Mouse (Mus musculus) leukemia stem cell, adult 10-12 weeks (primary cell): ENCODE measurements around the gene Slc12a6. TPM values are rescaled to one million over a fixed set of nuclear protein-coding genes. Genes with fewer than 3 reads are reported as not detected.

Experiments used
- polyA plus RNA-seq: library from polyadenylated mRNA; stranded (reverse); fragments of >175 nt; gene quantifications from 2 replicates; pipeline ENCODE4 v1.2.3, GENCODE M21; 2012; ENCODE audit warnings: low replicate concordance

The Slc12a6 gene
- 7.6 and 8.0 TPM in 2 replicates for polyA plus RNA-seq

GRCm38 (mm10) chr2:112265448-112266241, at the start of gene Slc12a6:
TSS of gene Slc12a6 (plus strand) at chr2:112265825.

GRCm38 (mm10) chr2:112239212-112239934, 26.3 kb upstream of the Slc12a6 start, which contains the start of gene Lpcat4:
TSS of gene Lpcat4 (plus strand) at chr2:112239468.

GRCm38 (mm10) chr2:112259241-112259962, 6.2 kb upstream of the Slc12a6 start, which contains the start of gene Nutm1:
TSS of gene Nutm1 (minus strand) at chr2:112259291.

GRCm38 (mm10) chr2:112261748-112262653, 3.6 kb upstream of the Slc12a6 start, which contains the start of gene Nop10:
TSS of gene Nop10 (plus strand) at chr2:112261926.

GRCm38 (mm10) chr2:112266242-112266592, 592 bp downstream of the Slc12a6 start, which contains the start of gene Gm21985:
TSS of gene Gm21985 (plus strand) at chr2:112266314.

GRCm38 (mm10) chr2:112367726-112368673, 102.4 kb downstream of the Slc12a6 start, which contains the start of gene Emc4:
TSS of gene Emc4 (minus strand) at chr2:112368027.

GRCm38 (mm10) chr2:112378973-112379898, 113.6 kb downstream of the Slc12a6 start, which contains the start of gene Katnbl1:
TSS of gene Katnbl1 (plus strand) at chr2:112379211.

Other genes starting within 250 kb of the Slc12a6 start
- not detected in 2 replicates for gene Olfr1311, start 241.4 kb upstream of the Slc12a6 start, polyA plus RNA-seq
- 0.03 TPM in 1 of 2 replicates, not detected in the other for gene Olfr1312, start 215.6 kb upstream of the Slc12a6 start, polyA plus RNA-seq
- not detected in 2 replicates for gene Olfr1313, start 188.0 kb upstream of the Slc12a6 start, polyA plus RNA-seq
- not detected in 2 replicates for gene Olfr1314, start 169.0 kb upstream of the Slc12a6 start, polyA plus RNA-seq
- not detected in 2 replicates for gene Olfr1315-ps1, start 150.4 kb upstream of the Slc12a6 start, polyA plus RNA-seq
- gene Olfr1316, start 130.8 kb upstream of the Slc12a6 start, polyA plus RNA-seq, result not detected in 2 replicates
- gene Olfr1317, start 125.5 kb upstream of the Slc12a6 start, polyA plus RNA-seq, result not detected in 2 replicates
- not detected in 2 replicates for gene Olfr1318, start 111.6 kb upstream of the Slc12a6 start, polyA plus RNA-seq
- 32.0 and 38.3 TPM in 2 replicates for gene Lpcat4, start 26.4 kb upstream of the Slc12a6 start, polyA plus RNA-seq
- not detected in 2 replicates for gene Nutm1, start 6.5 kb upstream of the Slc12a6 start, polyA plus RNA-seq
- gene Nop10, start 3.9 kb upstream of the Slc12a6 start, polyA plus RNA-seq, result 71.1 and 91.1 TPM in 2 replicates
- not detected in 2 replicates for gene Gm21985, start 489 bp downstream of the Slc12a6 start, polyA plus RNA-seq
- gene Emc4, start 102.2 kb downstream of the Slc12a6 start, polyA plus RNA-seq, result 17.6 and 36.6 TPM in 2 replicates
- gene Katnbl1, start 113.4 kb downstream of the Slc12a6 start, polyA plus RNA-seq, result 1.7 and 2.7 TPM in 2 replicates
- gene Emc7, start 189.2 kb downstream of the Slc12a6 start, polyA plus RNA-seq, result 0.33 and 1.9 TPM in 2 replicates
- gene Chrm5, start 214.9 kb downstream of the Slc12a6 start, polyA plus RNA-seq, result not detected in 2 replicates
- 5.0 and 7.2 TPM in 2 replicates for gene Aven, start 227.1 kb downstream of the Slc12a6 start, polyA plus RNA-seq